Mouse (Mus musculus) cerebellum, adult 11-12 months (tissue): ENCODE measurements around the gene Cops4.

Source experiments
- DNase-seq: peaks from one replicate; pipeline ENCODE4 v3.0.0; 2022

Gene Cops4

DNA sequence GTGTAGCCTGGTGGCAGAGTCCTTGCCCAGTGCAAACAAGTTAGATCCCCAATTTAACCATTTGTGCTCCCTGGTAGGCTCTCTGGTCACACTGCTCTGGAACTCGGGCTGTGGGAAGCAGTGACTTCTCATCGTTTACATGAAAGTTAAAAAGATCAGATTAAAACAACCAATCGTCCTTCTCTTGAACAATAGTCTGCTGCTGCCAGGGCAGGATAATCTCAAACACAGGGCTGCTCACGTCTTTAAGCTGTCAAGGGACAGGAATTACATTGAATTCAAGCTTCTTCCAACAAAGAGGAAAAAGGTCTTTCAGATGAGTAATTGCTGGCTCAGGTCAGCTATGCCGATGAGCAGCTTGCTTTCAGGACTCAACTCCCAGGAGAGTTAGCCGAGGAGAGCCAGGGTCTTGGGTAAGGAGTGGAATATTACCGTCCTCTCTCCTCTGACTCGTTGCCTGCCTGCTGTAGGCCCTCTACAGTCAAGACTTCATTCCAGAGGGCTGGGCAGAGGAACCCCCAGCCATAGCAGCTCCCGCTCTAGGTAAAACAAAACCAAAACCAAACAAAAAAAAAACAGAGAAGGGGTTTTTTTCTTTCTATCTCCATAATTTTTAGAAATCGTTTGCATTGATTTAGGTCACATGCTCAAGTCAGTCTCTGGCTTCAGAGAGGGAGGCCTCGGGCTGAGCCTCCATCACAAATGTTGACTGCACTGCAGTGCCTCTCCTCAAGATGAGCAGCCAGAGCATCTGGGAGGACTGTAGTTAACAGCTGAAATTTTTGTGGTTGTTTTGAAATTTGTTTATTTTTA lies 63.7 kb downstream of the Cops4 start:
- DNase-seq, result no peak

DNA sequence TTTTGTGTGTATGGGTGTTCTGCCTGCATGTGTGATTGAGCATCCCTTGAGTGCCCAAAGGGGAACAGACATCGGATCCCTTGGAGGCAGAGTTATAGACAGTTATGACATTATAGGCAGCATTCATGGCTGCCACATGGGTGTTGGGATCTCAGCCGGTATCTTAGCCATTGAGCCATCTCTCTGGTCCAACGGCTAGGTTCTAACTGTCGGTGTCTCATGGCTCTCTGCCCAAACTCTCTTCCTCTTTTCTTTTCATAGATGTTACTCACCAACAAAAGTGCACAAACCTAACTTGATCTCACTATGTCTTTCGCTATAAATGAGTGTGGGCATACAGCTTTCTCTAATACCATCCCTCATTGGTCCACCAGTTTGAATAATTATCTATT lies 64.3 kb downstream of the Cops4 start:
- DNase-seq, result no peak

DNA sequence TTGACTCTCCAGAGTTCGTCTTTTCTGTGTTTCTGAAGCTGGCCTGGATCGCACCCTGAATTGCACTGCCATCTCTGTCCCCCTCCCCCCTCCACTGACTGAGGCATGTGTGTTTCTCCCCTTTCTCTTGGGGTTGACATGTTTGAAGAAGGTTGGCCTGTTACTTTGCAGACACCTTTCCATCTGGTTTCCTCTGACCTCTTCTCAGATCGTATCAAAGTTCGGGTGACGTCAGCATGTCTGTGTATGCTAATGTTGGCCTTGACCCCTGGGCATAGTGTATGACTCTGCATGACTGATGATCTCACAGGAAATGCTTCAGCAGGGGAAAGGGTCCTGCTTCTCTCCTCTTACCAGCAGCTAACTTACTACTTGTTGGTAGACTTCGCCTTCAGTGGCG lies 65.0 kb downstream of the Cops4 start:
- DNase-seq, result no peak

DNA sequence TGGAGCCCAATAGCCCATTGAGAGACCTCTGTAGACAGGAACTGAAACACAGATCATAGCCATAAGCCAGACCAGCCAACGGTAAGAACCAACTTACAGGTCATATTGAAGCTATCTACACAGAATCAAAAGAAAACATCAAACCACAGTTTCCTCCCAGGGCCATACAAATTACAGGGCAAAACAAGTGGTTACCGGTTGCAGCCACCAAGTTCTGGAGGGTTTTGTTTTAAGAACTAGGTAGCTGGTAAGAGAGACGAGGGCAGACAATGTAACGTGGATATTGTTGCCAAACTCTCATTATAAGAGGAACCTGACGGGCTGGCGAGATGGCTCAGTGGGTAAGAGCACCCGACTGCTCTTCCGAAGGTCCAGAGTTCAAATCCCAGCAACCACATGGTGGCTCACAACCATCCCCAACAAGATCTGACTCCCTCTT lies 67.1 kb downstream of the Cops4 start:
- DNase-seq, result no peak

DNA sequence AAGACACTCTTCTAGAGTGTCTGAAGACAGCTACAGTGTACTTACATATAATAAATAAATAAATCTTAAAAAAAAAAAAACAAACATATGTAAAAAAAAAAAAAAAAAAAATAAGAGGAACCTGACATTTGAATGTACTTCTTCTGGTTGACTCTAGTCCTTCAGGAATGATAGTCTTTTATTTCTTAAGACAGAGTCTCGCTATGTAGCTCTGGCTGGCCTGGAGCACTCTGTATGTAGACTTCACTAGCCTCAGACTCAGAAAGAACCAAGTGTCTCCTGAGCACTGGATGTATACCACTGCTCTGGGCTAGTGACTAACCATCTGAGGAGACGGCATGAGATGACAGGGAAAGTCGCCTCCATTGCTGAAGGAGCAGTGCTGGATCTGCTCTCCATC lies 67.5 kb downstream of the Cops4 start:
- no peak for DNase-seq

DNA sequence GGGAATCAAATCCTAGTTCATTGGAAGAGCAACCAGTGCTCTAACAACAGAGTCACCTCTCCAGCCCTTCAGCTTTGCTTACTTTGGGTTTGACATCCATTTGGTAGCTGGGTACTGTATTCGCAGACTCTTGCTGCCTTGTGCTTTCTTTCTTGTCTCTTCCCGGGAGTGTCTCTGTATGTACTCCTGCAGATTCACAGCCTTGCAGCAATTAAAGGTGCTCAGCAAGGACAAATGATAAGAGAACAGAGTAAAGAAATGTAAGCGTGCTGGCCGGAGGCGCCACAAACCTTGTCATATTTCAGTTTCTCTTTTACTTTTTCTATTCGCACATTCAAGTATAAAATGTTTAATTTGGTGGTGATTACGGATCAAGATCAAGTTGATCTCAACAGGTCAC lies 69.0 kb downstream of the Cops4 start:
- no peak for DNase-seq

DNA sequence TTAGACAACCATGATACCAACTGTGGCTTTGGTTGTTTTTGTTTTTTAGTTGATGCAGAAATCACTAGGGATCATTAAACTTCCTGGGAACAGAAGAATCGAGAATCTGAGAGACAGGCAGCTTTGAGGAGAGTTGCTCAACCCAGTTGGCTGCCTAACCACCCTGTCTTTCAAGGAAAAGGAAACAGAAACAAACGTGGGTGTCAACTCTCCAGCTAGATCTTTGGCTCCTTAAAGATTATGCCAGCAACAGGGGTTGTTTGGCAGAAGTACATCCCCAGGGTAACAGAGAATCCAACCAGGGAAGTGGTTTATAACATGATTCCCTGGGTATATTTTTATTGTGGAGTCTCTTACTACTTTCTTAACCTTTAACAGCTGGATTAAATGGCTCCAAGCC lies 69.5 kb downstream of the Cops4 start:
- no peak for DNase-seq

DNA sequence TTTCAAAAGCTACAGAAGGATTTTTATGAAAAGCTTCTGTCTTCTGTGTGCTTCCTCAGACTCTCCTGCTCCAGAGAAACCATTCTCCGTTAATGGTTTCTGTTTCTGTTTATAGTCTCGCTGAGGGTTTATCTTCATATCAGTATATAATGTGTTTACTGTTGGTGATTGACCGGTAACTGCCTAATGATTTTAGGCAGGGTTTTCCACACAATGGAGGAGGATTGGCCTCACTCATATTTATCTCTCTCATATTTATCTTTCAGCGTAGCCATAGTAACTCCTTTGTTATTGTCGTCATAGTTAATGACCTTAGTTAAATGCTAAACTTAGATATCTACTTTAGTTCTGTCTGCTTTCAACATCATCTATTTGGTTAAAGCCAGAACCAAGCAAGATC lies 72.4 kb downstream of the Cops4 start:
- no peak for DNase-seq

DNA sequence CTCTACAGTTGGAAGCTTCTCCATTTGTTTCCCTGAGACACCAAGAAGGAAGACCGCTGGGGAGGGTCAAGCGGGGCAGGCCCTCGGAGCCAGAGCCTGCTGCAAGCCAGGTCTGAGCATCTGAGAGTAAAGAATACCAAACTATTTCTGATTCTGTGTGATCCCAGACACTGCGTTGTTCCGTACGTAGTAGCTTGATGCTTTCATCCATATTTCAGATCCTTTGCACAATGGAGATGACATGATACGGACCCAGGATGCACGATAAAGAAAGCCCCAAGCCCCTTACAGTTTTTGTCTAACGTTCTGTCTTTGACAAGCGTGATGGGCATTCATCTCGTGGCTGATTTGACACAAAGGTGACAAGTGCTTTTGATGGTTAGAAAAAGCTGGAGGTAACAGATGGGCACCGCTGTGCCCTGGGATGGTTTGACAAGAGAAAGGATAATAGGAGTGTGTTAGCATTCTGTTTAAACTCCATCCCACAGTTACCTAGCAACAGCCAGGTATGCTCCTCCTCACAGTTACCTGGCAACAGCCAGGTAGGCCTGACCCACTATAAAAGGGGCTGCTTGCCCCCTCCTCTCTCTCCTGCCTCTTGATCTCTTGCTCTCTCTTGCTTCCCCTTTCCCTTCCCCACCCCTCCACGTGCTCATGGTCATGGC lies 76.8 kb downstream of the Cops4 start:
- DNase-seq, result no peak

DNA sequence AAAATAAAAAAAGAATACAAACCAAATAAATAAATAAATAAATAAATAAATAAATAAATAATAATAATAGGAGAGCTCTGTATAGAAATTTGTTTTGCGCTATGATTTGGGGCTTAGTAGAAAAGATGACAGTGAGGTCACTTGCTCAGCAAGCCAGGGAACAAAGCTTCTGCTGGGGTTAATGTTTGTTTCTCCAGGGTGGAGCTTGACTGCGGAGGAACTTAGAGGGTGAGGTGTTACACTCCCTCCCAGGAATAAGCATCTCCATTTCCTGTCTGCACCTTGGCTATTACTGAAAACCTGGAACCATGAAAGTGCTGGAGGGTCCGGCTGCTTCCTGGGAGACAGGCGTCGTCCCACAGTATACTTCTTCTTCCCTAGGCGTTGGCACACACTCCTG lies 77.9 kb downstream of the Cops4 start:
- no peak for DNase-seq
